Mouse (Mus musculus) ES-E14 (cell line): ENCODE data around the gene Oas1g. TPM values are rescaled to one million over a fixed set of nuclear protein-coding genes. Genes with fewer than 3 reads are reported as not detected.

Experiments
- DNase-seq: peaks from one replicate; pipeline ENCODE4 v3.0.0-alpha.2; 2013; ENCODE audit warnings: low read depth, low spot score
- H3K27ac ChIP-seq: 2 replicates; pipeline ENCODE4 v1.5.1; 2012; ENCODE audit warnings: low read depth, mild to moderate bottlenecking, low read length, moderate library complexity, mixed read lengths; ENCODE audit not compliant: poor library complexity, insufficient read depth, severe bottlenecking
- H3K36me3 ChIP-seq: 2 replicates; pipeline ENCODE4 v1.6.1; 2012; ENCODE audit warnings: mild to moderate bottlenecking, low read length, moderate library complexity, mixed read lengths; ENCODE audit not compliant: control insufficient read depth, poor library complexity, insufficient read depth, severe bottlenecking
- H3K4me1 ChIP-seq, 2 experiments: fragments of 150-350 bp in 1 of 2; sonication (generic) in 1 of 2; 2 replicates each; pipeline ENCODE4 v1.6.1; 2012; ENCODE audit warnings: low read length in 2 of 2, mild to moderate bottlenecking in 1 of 2, mixed read lengths in 1 of 2; ENCODE audit not compliant: control insufficient read depth in 2 of 2, insufficient read depth in 2 of 2, poor library complexity in 1 of 2
- H3K4me3 ChIP-seq, 2 experiments: fragments of 150-350 bp in 1 of 2; sonication (generic) in 1 of 2; 2 replicates each; pipeline ENCODE4 v1.5.1; 2012; ENCODE audit warnings: low read length in 2 of 2, low read depth in 1 of 2, mild to moderate bottlenecking in 1 of 2, mixed read lengths in 1 of 2; ENCODE audit not compliant: insufficient read depth in 1 of 2, poor library complexity in 1 of 2, severe bottlenecking in 1 of 2
- H3K9ac ChIP-seq: 2 replicates; pipeline ENCODE4 v1.6.1; 2012; ENCODE audit warnings: low read depth, mild to moderate bottlenecking, low read length, mixed read lengths; ENCODE audit not compliant: poor library complexity, insufficient read depth, severe bottlenecking
- H3K9me3 ChIP-seq: fragments of 150-350 bp; sonication (generic); 2 replicates; pipeline ENCODE4 v1.6.1; 2012; ENCODE audit warnings: low read depth, mild to moderate bottlenecking, low read length; ENCODE audit not compliant: control insufficient read depth, insufficient read depth
- CHD2 ChIP-seq: IDR thresholded peaks from 2 replicates; pipeline ENCODE4 v1.6.1; 2014; ENCODE audit warnings: mild to moderate bottlenecking, low read depth, low read length, inconsistent platforms
- HCFC1 ChIP-seq: IDR thresholded peaks from 2 replicates; pipeline ENCODE4 v1.6.1; 2012; ENCODE audit warnings: low read length, inconsistent platforms, borderline replicate concordance; ENCODE audit not compliant: insufficient read depth
- MAFK ChIP-seq: IDR thresholded peaks from 2 replicates; pipeline ENCODE4 v1.6.1; 2014; ENCODE audit warnings: mild to moderate bottlenecking, low read depth, low read length, inconsistent platforms; ENCODE audit not compliant: insufficient read depth
- ZC3H11A ChIP-seq: IDR thresholded peaks from 2 replicates; pipeline ENCODE4 v1.6.1; 2012; ENCODE audit warnings: low read depth, mild to moderate bottlenecking, inconsistent platforms, low read length, borderline replicate concordance
- ZNF384 ChIP-seq: IDR thresholded peaks from 2 replicates; pipeline ENCODE4 v1.6.1; 2012; ENCODE audit warnings: low read depth, low read length, inconsistent platforms
- in situ Hi-C, 2 experiments: fragments of 600-800 bp; cut with MboI; formaldehyde crosslinking; loops; one replicate each; pipeline ENCODE4 v1.15.1; 2025; ENCODE audit warnings: low sequenced_read_pairs in 2 of 2, inconsistent platforms in 1 of 2; ENCODE audit not compliant: unreplicated experiment in 2 of 2
- total RNA-seq: library from RNA; depleted of rRNA; stranded (reverse); fragments of 300-350 nt; gene quantifications from 2 replicates; pipeline ENCODE4 v1.2.3, GENCODE M21; 2012; rRNA removed

Gene Oas1g
- total RNA-seq, 1 experiment, result 9.1 TPM

- no peaks in the 10 kb centered on the region for H3K9me3 ChIP-seq
- no peaks in the 10 kb centered on the region for H3K36me3 ChIP-seq
- no peak overlapping the region for H3K4me3 ChIP-seq
- in situ Hi-C loops, result no loop called here
- H3K4me1 ChIP-seq, result no peaks in the 10 kb centered on the region
- no peak overlapping the region for H3K9ac ChIP-seq
- no peak overlapping the region for H3K27ac ChIP-seq
- TF ChIP-seq ZC3H11A (peak; percentile 84), HCFC1 (no peak)
- DNase-seq, result peak; percentile 84
These were observed 50.5 kb downstream of the Oas1g start for GRCm38 (mm10) chr5:120836731-120837585.

- Histone ChIP-seq H3K36me3 (no peaks in the 10 kb centered on the region), H3K4me3 (no peak overlapping the region), H3K27ac (no peak overlapping the region), H3K4me1 (no peaks in the 10 kb centered on the region), H3K9me3 (peaks cover 5% of the 10 kb centered on the region; the same call in 1 of the 2 replicates), H3K9ac (no peak overlapping the region)
- peak; percentile 69 for TF ChIP-seq MAFK
- no peak for TF ChIP-seq ZC3H11A
- TF ChIP-seq ZNF384, result no peak
- no peak for TF ChIP-seq CHD2
- TF ChIP-seq HCFC1, result no peak
- peak; percentile 67 for DNase-seq
- in situ Hi-C loops, result no loop called here
These were observed 53.8 kb downstream of the Oas1g start for GRCm38 (mm10) chr5:120833335-120834280.

- no peak overlapping the region for H3K4me3 ChIP-seq
- TF ChIP-seq ZC3H11A (no peak), MAFK (no peak), ZNF384 (no peak), CHD2 (no peak), HCFC1 (no peak)
- in situ Hi-C loops, result no loop called here
- no peaks in the 10 kb centered on the region for H3K36me3 ChIP-seq
- H3K4me1 ChIP-seq, result no peaks in the 10 kb centered on the region
- H3K9me3 ChIP-seq, result peaks cover 5% of the 10 kb centered on the region; the same call in 1 of the 2 replicates
- H3K27ac ChIP-seq, result no peak overlapping the region
- DNase-seq, result no peak
- H3K9ac ChIP-seq, result no peak overlapping the region
These were observed 56.4 kb downstream of the Oas1g start for GRCm38 (mm10) chr5:120831031-120831430.

Other genes starting within 250 kb of the Oas1g start
- 3.5 and 6.9 TPM in 2 replicates for gene Rasal1, start 238.8 kb downstream of the Oas1g start, total RNA-seq
- 13.6 and 29.4 TPM in 2 replicates for gene Dtx1, start 175.7 kb downstream of the Oas1g start, total RNA-seq
- 0.85 and 1.3 TPM in 2 replicates for gene Oas2, start 137.8 kb downstream of the Oas1g start, total RNA-seq
- gene Oas3, start 110.0 kb downstream of the Oas1g start, total RNA-seq, result 1.6 and 2.4 TPM in 2 replicates
- gene Oas1e, start 92.1 kb downstream of the Oas1g start, total RNA-seq, result 0.18 and 0.32 TPM in 2 replicates
- gene Oas1c, start 75.1 kb downstream of the Oas1g start, total RNA-seq, result 1.2 and 1.6 TPM in 2 replicates
- gene Oas1f, start 40.2 kb downstream of the Oas1g start, total RNA-seq, result 0.45 and 1.1 TPM in 2 replicates
- not detected in 2 replicates for gene Oas1h, start 26.2 kb downstream of the Oas1g start, total RNA-seq
- 7.8 and 10.7 TPM in 2 replicates for gene Oas1a, start 19.9 kb upstream of the Oas1g start, total RNA-seq
- 0.63 and 1.2 TPM in 2 replicates for gene Oas1d, start 26.9 kb upstream of the Oas1g start, total RNA-seq
- gene Rph3a, start 122.5 kb upstream of the Oas1g start, total RNA-seq, result 0.09 TPM in 1 of 2 replicates, not detected in the other